In the genomic region with DNA sequence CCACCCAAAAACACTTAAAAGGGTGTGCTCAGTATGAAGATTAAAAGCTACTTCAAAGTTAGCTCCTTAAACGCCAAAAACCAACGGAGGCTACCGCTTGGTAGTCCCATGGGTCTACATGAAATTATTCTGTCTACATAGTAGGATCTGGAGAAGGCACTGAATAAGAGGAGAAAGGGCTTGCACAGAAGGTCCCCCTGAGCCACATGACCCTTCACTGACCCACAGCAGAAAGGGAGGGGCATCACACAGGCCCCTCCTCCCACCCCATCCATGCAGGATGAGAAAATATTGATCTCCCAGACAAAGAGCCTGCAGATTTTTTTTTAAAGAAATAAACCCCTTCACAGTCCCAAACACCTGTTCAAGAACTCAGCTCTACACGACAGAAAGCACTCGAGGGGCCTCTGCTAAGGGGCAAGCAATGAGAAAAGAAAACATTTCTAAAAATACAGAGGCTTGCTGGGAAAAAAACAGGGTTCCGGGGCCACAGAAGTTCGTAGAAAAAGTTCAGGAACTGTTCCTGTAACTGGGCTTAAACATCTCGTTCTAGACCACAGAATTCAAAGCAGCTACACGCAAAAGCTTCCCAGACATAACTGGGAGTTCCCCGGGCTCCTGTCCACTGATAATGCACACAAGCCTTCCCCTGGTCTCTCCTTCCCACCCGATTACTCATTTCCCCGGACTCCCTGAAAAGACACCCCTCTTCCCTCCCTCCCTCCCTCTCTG, we compare ENCODE assay signal across 8 mouse cellular contexts. TPM values are rescaled to one million over a fixed set of nuclear protein-coding genes. Genes with fewer than 3 reads are reported as not detected.
DNase-seq lines count a peak whose midpoint lies in the region; ATAC-seq and TF ChIP-seq lines count a peak whose summit lies in the region.

No protein-coding gene starts in this region.

- WGBS in heart, embryonic 13.5 days: 15% methylated on average over 12 of the region's 12 CpGs
- 23% methylated on average over 12 of the region's 12 CpGs for WGBS in intestine, postnatal 0 days
- 19% methylated on average over 12 of the region's 12 CpGs for WGBS in stomach, postnatal 0 days

- H3K36me3 ChIP-seq in heart, embryonic 13.5 days: peaks cover 45% of the 10 kb centered on the region
- peaks cover 6% of the 10 kb centered on the region; the same call in 1 of the 2 replicates for H3K36me3 ChIP-seq in intestine, postnatal 0 days (ENCODE audit: control insufficient read depth, insufficient read depth)
- H3K36me3 ChIP-seq in stomach, postnatal 0 days (ENCODE audit: control insufficient read depth, insufficient read depth, low read length): no peaks in the 10 kb centered on the region; the same call in 1 of the 2 replicates

- H3K4me3 ChIP-seq in heart, embryonic 13.5 days: no peak overlapping the region
- no peak overlapping the region for H3K4me3 ChIP-seq in intestine, postnatal 0 days (ENCODE audit: low read depth, low read length)
- no peak overlapping the region for H3K4me3 ChIP-seq in stomach, postnatal 0 days (ENCODE audit: low read depth, low read length)

- H3K4me2 ChIP-seq in heart, embryonic 13.5 days: peak overlapping the region; percentile 34
- peak overlapping the region; percentile 2; the same call in 1 of the 2 replicates for H3K4me2 ChIP-seq in intestine, postnatal 0 days (replicated peaks; ENCODE audit: low read depth)
- H3K4me2 ChIP-seq in stomach, postnatal 0 days (replicated peaks; ENCODE audit: low read depth): no peak overlapping the region

- H3K9ac ChIP-seq in heart, embryonic 13.5 days: peak overlapping the region; percentile 50
- no peak overlapping the region for H3K9ac ChIP-seq in intestine, postnatal 0 days (ENCODE audit: low read depth, low read length)
- no peak overlapping the region for H3K9ac ChIP-seq in stomach, postnatal 0 days (ENCODE audit: low read length)

- peak overlapping the region; percentile 88 for H3K27ac ChIP-seq in heart, embryonic 13.5 days (replicated peaks)
- H3K27ac ChIP-seq in intestine, postnatal 0 days (ENCODE audit: low read depth, low read length): 0 out of 2 replicates have a peak overlapping the region, but pooled peaks have one; percentile 21
- peak overlapping the region; percentile 45; the same call in 1 of the 2 replicates for H3K27ac ChIP-seq in stomach, postnatal 0 days (replicated peaks)

- no peak for TF ChIP-seq CTCF in intestine, postnatal 0 days (IDR thresholded peaks at IDR 0.05; ENCODE audit: low read depth)
- no peak for TF ChIP-seq CTCF in stomach, postnatal 0 days (IDR thresholded peaks at IDR 0.05; ENCODE audit: low read depth)

- no peaks in the 10 kb centered on the region for H3K27me3 ChIP-seq in heart, embryonic 13.5 days (replicated peaks)
- no peaks in the 10 kb centered on the region for H3K27me3 ChIP-seq in intestine, postnatal 0 days (replicated peaks; ENCODE audit: control insufficient read depth, insufficient read depth, low read length)
- no peaks in the 10 kb centered on the region for H3K27me3 ChIP-seq in stomach, postnatal 0 days (ENCODE audit: control insufficient read depth, insufficient read depth, low read length)

- H3K9me3 ChIP-seq in heart, embryonic 13.5 days: no peaks in the 10 kb centered on the region
- no peaks in the 10 kb centered on the region for H3K9me3 ChIP-seq in intestine, postnatal 0 days (ENCODE audit: control insufficient read depth)
- H3K9me3 ChIP-seq in stomach, postnatal 0 days (ENCODE audit: control insufficient read depth, low read length): no peaks in the 10 kb centered on the region

- ATAC-seq in heart, embryonic 13.5 days (ENCODE audit: extremely low read depth, insufficient number of reproducible peaks, low FRiP score, low TSS enrichment): no peak
- no peak for ATAC-seq in intestine, postnatal 0 days
- no peak for ATAC-seq in stomach, postnatal 0 days (ENCODE audit: low FRiP score, low TSS enrichment)

- DNase-seq in heart, adult 8-10 months (ENCODE audit: low spot score): no peak
- peak; percentile 30 for DNase-seq in thymus, postnatal 4 days
- DNase-seq in thymus, postnatal 10 days (ENCODE audit: low spot score in 2 of 2): no peak
- no peak for DNase-seq in stomach, postnatal 0 days (ENCODE audit: low spot score)
- no peak for DNase-seq in adrenal gland, postnatal 25 days
- no peak for DNase-seq in cerebellum, adult 11-12 months

- no peak for TF ChIP-seq EP300 in stomach, postnatal 0 days (optimal IDR thresholded peaks at IDR 0.05)

- H3K4me1 ChIP-seq in heart, embryonic 13.5 days: peaks cover 93% of the 10 kb centered on the region
- peaks cover 7% of the 10 kb centered on the region; the same call in 1 of the 2 replicates for H3K4me1 ChIP-seq in intestine, postnatal 0 days (replicated peaks; ENCODE audit: control insufficient read depth, insufficient read depth, low read length)
- H3K4me1 ChIP-seq in stomach, postnatal 0 days (replicated peaks; ENCODE audit: control insufficient read depth, insufficient read depth): 0 out of 2 replicates have a peak, but pooled peaks cover 9% of the 10 kb centered on the region

RNA-seq across cellular contexts. Expression of gene Msi2, which starts 27.6 kb away (rescaled TPM):
- 16.2 and 18.8 TPM in 2 replicates for polyA plus RNA-seq in heart, embryonic 13.5 days (2015; fragmentation: Nextera tagmentation; extraction: Ambion mirVana)
- total RNA-seq in heart, adult 8-10 months (2022): 100 to 1,000 TPM; 206 to 216 (median 210) TPM
- polyA plus RNA-seq in intestine, postnatal 0 days (2015; fragmentation: Nextera tagmentation; extraction: Ambion mirVana): 7.5 and 8.9 TPM in 2 replicates
- 6.7 and 7.3 TPM in 2 replicates for polyA plus RNA-seq in stomach, postnatal 0 days (2015; fragmentation: Nextera tagmentation; extraction: Ambion mirVana)
- total RNA-seq in adrenal gland, postnatal 25 days (2021): 154 and 189 TPM in 2 replicates

Comparison
In these comparisons a context has a peak if more than half of its experiments do, and no peak if none do; other contexts are left out.
1. H3K27ac ChIP-seq: peak in every context shown above with its lines; median percentile 88 in heart, embryonic 13.5 days; 45 in stomach, postnatal 0 days; 21 in intestine, postnatal 0 days.